Mouse (Mus musculus) retina, adult 2 months (tissue): Measurements from ENCODE around the gene Neurl1a.

Experiments used
- DNase-seq: peaks from one replicate; pipeline ENCODE4 v3.0.0-alpha.2; 2012; ENCODE audit warnings: low read depth, low spot score

The Neurl1a gene

GRCm38 (mm10) chr19:47285581-47285980 lies 107.0 kb downstream of the Neurl1a start:
- no peak for DNase-seq

GRCm38 (mm10) chr19:47286886-47287450 lies 108.3 kb downstream of the Neurl1a start:
- no peak for DNase-seq

- no peak for DNase-seq
Measured at GRCm38 (mm10) chr19:47291307-47292080, 112.9 kb downstream of the Neurl1a start.

DNA sequence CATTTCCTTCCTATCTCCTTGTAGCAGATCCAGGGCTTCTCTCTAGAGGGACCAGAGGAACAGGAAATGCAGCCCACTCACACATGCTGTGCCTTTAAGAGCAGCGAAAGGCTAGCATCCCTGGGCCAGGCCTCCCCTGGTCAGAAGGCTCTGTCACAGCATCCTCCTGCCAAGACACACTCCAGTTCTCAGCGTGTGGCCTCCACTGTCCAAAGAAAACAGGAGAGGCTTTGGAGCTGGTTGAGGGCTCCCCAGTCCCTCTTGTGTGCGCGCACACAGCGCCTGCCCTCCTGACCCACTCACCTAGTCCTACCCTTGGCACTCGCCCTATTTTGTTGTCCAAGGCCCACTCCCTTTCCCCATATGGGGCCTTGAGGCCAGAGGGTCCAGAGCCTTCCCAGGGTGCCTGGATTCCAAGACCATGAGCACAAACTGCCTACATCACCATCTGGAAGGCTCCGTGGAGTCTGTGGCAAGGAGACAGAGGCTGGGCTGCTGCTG lies 113.9 kb downstream of the Neurl1a start:
- no peak for DNase-seq

- DNase-seq = no peak
Measured at GRCm38 (mm10) chr19:47298100-47298499, 119.5 kb downstream of the Neurl1a start.

- no peak for DNase-seq
Measured at GRCm38 (mm10) chr19:47301303-47302190, 122.9 kb downstream of the Neurl1a start.

DNA sequence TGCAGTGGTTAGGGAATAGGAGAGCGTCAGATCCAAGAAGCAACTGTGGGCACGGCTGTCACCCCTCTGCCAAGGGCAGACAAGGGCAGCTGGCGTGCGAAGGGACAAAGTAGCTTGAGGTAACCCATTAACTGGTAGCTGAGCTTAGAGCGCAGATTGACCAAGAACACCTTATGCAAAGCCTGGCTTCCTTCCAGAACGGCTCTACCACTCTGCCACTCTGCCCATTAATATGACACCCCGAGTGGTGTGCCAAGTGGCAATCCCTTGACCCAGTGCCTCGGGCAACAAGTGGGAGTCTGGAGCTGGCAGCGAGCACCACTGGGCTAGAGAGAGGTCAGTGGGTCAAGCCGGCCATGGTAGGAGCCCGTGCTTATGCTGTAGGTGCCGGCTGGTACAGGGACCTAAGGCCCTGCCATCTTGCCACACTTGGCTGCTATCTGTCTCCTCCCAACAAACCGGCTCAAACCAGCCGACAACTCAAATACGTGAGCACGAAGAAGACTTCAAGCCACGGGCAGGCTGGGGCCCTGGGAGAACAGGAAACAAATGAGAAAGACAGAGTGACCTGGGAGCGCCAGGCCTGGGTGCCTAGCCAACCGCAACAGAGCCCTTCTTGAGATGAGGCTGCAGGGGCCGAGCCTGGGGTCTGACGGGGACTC lies 123.7 kb downstream of the Neurl1a start:
- DNase-seq = no peak

DNA sequence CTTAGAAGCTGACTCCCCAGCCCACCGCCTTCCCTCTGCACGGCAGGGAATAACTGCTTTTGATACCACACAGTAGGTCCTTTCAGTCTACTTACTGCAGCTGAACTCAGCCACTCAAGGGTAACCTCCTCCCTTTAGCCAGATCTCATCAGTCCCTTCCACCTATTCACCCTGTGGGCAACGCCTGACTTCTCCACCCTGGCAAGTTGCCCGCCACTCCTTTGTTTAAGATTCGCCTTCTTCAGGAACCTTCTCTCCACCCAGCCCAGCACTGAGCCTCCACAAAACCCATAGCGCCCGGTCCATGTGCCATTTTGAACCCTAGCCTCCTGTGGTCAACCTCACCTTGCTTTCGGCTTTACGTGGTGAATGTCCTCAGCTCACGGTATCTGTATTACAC lies 124.5 kb downstream of the Neurl1a start:
- DNase-seq = no peak

DNA sequence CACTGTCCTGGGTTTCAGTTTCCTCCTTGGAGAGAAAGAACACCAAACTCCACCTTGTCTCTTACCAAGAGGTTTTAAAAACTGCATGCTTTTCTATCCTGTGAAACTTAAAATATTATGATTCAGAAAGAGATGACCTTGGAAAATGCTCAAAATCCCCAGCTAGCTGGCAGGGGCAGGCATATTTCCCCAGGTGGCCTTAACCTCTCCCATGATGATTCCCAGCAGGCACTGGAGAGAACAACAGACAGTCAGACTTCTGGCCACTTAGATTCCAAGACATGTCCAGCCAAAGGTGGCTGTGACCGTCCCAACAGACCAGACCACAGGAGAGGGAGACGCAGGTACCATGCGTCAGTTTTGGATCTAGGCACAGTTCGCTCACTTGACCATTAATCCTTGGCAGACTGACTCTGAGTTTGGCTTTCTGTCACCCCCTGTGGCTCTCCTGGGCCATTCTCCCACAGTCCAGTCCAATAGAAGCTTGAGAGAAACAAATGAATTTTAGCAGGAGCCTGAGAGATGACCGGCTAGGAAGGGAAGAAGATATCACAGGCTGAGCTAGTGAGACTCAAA lies 125.6 kb downstream of the Neurl1a start:
- no peak for DNase-seq

GRCm38 (mm10) chr19:47305401-47305800 lies 126.8 kb downstream of the Neurl1a start:
- DNase-seq = no peak

DNA sequence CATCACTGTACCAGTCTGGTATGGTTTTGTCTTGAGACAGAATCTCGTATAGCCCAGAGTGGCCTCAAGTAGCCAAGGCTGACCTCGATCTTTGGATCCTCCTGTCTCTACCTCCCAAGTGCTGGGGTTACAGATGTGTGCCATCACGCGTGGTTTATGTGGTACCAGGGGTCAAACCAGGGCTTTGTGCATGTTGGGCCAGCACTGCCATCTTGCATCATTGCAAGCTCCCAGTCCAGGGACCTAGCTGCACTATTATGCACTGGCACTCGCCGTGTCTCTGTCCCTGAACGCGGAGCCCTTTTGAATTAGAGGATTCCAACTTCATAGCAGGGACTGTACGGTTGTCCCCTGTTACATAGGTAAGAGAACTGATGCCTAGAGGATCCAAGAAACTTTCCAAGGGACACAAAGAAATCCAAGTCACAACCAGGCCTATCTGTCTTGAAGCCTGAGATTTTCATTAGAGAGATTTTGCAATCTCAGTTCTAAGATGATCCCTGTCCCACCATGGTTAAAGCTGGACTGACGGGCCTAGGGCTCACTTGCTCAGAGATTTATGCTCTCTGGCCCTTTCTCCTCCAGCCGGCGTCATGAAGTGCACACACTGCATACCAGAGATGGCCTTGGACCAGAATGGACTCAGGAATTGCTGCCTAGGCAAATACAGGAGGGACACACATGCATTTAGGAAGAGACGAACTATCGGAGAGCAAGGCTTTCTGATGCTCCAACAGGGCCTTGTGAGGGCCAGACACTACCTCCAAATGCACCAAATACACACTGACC lies 127.7 kb downstream of the Neurl1a start:
- DNase-seq = no peak

DNA sequence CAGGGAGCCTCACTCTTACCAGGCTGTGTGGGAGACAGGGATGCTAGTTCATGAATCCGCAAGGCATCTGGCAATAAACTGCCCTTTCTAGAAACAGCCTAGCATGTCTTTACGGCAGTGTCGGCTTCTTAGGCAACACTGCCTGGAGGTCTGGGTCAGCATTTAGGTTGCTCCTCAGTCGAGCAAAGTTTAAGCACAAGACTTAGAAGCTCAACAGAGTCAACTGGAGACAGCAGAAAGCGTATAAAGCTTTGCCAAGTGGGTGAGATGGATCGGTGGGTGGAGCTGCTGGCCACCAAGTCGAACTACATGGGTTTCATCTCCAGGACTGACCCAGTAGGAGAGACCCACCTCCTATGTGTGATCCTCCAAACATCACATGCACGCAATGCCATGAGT lies 128.3 kb downstream of the Neurl1a start:
- DNase-seq = no peak
